Mouse (Mus musculus) small intestine, adult 2 months (tissue): ENCODE results near the gene Rapgef5. TPM values are rescaled to one million over a fixed set of nuclear protein-coding genes. Genes with fewer than 3 reads are reported as not detected.
A peak's percentile ranks its signal among the peaks of the same experiment; 100 is the strongest.

Experiments
- H3K27ac ChIP-seq: fragments of 200-500 bp; 2 replicates; pipeline ENCODE4 v1.5.1; 2012; ENCODE audit warnings: low read depth, low read length, control low read depth, inconsistent platforms; ENCODE audit not compliant: insufficient read depth
- H3K27me3 ChIP-seq: fragments of 200-500 bp; 2 replicates; pipeline ENCODE4 v1.6.1; 2012; ENCODE audit warnings: mild to moderate bottlenecking, moderate library complexity, low read length, inconsistent platforms; ENCODE audit not compliant: control insufficient read depth, insufficient read depth
- H3K36me3 ChIP-seq: fragments of 200-500 bp; 2 replicates; pipeline ENCODE4 v1.6.1; 2012; ENCODE audit warnings: mild to moderate bottlenecking, low read length, control low read depth, inconsistent platforms; ENCODE audit not compliant: control insufficient read depth, insufficient read depth
- H3K4me1 ChIP-seq: fragments of 200-500 bp; 2 replicates; pipeline ENCODE4 v1.6.1; 2012; ENCODE audit warnings: low read length, inconsistent platforms, mixed read lengths; ENCODE audit not compliant: control insufficient read depth, insufficient read depth, insufficient read length
- H3K4me3 ChIP-seq: fragments of 200-500 bp; 2 replicates; pipeline ENCODE4 v1.5.1; 2012; ENCODE audit warnings: low read depth, mild to moderate bottlenecking, control low read depth, inconsistent platforms, low read length, moderate library complexity
- CTCF ChIP-seq: fragments of 200-500 bp; IDR thresholded peaks from 2 replicates; pipeline ENCODE4 v1.5.1; 2012; ENCODE audit warnings: low read depth, mild to moderate bottlenecking, control low read depth, inconsistent platforms, low read length, moderate library complexity, mixed read lengths; ENCODE audit not compliant: insufficient replicate concordance, insufficient read length; ENCODE audit errors: extremely low read depth
- POLR2A ChIP-seq: fragments of 200-500 bp; IDR thresholded peaks from 2 replicates; pipeline ENCODE4 v1.6.1; 2012; ENCODE audit warnings: low read depth, mild to moderate bottlenecking, control low read depth, inconsistent platforms, low read length, moderate library complexity
- WGBS: fragments of 180-500 bp; shearing (Covaris S2); methylation state at CpG from one replicate; pipeline ENCODE4 v1.1.7; 2018; 5-methylcytosine and 5-hydroxymethylcytosine counted together
- polyA plus RNA-seq: library from polyadenylated mRNA; depleted of rRNA; stranded (reverse); fragments of >200 nt; gene quantifications from 2 replicates; pipeline ENCODE4 v1.2.3, GENCODE M21; 2012

Gene Rapgef5
- polyA plus RNA-seq, 1 experiment, result 4.7 TPM

DNA sequence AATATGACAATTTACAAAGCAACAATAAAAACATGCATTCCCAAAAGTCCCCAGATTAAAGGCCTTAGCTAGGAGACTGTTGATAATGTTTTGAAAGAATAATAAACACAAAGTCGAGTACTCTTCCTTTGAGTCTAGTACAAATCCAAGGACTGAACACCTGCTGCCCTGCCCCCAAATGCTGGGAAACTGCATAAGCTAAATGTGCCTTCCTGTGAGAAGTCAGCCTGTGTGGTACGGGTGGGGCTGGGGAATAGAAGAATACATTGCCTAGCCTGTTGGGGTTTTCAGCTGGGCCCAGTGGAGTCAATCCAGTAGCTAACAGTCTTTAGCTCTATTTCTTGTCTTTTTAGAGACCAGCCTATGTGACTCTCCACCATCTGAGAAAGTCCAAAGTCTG, 6.4 kb upstream of the Rapgef5 start:
- no peaks in the 10 kb centered on the region; the same call in 1 of the 2 replicates for H3K27me3 ChIP-seq
- H3K27ac ChIP-seq, result no peak overlapping the region
- H3K4me1 ChIP-seq, result peaks cover 11% of the 10 kb centered on the region
- H3K4me3 ChIP-seq, result no peak overlapping the region
- 17% methylated on average over 2 of the region's 2 CpGs for WGBS
- TF ChIP-seq POLR2A (no peak), CTCF (no peak)
- H3K36me3 ChIP-seq, result no peaks in the 10 kb centered on the region

DNA sequence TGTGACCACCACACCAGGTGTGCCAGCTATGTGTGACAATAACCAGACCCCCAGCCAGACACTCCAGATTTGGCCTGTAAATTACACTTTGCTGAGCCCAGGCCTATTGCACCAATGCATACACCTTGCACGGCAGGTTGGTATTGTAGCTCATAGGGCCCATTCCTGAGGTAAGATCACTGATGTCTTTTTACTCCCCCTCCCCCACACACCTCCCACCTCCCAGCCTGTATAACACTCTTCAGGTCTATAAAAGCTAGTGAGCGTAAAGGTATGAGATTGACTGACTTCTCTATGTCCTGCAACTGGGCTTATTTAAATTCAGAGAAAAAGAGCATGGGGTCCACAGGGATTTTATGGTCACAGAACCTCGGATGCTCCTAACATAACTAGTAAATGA, 3.8 kb upstream of the Rapgef5 start:
- TF ChIP-seq POLR2A (no peak), CTCF (no peak)
- WGBS, result 71% methylated on average over 3 of the region's 3 CpGs
- H3K4me1 ChIP-seq, result peaks cover 11% of the 10 kb centered on the region
- no peak overlapping the region for H3K4me3 ChIP-seq
- H3K27me3 ChIP-seq, result no peaks in the 10 kb centered on the region; the same call in 1 of the 2 replicates
- H3K36me3 ChIP-seq, result no peaks in the 10 kb centered on the region
- no peak overlapping the region for H3K27ac ChIP-seq

DNA sequence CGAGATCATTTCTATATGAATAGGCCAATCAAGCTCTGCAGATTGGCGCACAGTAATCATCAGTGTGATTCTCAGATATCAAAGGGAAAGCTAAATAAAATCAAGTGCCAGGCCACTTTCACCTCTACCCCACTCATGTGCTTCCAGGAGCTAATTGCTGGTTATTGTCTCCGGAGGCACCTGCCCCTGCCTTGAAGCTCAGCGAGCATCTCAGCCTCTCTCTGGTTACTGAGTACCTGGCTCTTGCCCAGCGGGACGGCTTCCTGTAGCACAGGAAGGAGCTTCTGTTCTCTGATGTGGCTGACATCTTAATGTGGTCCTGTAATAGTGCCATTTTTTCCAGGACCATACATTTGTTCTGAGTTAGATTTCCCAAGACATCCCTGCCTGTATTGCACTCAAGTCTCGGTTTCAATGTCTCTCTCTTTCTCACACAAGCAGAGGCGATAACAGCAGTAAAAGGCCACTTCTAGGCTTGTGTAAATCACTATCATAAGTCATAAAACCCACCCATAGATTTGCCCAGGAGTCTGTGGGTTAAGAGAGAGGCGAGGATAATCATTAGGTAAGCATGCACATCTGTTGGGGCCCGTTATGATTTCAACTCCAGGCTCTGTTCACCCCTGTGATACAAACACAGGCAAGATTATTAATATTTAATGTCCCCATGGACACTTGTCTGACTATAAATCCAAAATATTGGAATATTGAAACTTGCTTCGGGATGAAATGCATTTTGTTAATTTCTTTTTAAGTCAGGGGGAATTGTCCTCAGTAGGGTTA, 2.9 kb upstream of the Rapgef5 start:
- H3K27me3 ChIP-seq, result no peaks in the 10 kb centered on the region; the same call in 1 of the 2 replicates
- no peak overlapping the region for H3K27ac ChIP-seq
- TF ChIP-seq CTCF (no peak), POLR2A (no peak)
- 35% methylated on average over 11 of the region's 11 CpGs for WGBS
- H3K4me1 ChIP-seq, result peaks cover 3% of the 10 kb centered on the region; the same call in 1 of the 2 replicates
- H3K4me3 ChIP-seq, result no peak overlapping the region
- H3K36me3 ChIP-seq, result no peaks in the 10 kb centered on the region

DNA sequence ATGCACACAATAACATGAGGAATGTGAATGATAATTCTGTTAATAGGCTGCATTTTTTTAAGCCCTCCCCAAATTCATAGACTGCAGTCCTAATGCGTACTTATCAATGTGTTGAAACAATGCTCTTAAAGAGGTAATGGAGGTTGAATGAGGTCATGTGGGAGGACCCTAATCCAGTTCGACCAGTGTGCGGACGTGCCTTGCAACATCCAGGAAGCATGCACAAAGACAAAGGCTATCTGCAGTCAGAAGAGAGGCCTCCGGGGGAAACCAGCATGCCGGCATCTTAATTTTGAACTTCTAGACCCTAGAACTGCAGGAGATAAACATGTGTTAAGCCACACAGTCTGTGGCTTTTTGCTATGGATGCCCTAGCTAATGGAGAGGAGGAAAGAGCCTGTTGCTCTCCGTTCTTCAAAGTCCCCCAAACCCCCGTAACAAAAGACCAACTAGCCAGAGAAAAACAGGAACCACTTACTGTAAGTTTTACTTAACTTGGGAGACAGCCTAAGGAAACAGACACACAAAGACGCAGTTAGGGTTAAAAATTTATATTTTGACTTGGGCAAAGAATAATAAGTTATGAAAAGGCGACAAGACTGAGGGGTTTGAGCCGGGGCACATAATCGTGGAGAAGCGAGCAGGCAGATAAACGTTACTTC, 1.1 kb downstream of the Rapgef5 start:
- H3K36me3 ChIP-seq, result no peaks in the 10 kb centered on the region
- no peak for TF ChIP-seq POLR2A
- no peak for TF ChIP-seq CTCF
- H3K27ac ChIP-seq, result no peak overlapping the region
- no peaks in the 10 kb centered on the region; the same call in 1 of the 2 replicates for H3K4me1 ChIP-seq
- WGBS, result 60% methylated on average over 14 of the region's 14 CpGs
- no peaks in the 10 kb centered on the region; the same call in 1 of the 2 replicates for H3K27me3 ChIP-seq
- H3K4me3 ChIP-seq, result no peak overlapping the region

DNA sequence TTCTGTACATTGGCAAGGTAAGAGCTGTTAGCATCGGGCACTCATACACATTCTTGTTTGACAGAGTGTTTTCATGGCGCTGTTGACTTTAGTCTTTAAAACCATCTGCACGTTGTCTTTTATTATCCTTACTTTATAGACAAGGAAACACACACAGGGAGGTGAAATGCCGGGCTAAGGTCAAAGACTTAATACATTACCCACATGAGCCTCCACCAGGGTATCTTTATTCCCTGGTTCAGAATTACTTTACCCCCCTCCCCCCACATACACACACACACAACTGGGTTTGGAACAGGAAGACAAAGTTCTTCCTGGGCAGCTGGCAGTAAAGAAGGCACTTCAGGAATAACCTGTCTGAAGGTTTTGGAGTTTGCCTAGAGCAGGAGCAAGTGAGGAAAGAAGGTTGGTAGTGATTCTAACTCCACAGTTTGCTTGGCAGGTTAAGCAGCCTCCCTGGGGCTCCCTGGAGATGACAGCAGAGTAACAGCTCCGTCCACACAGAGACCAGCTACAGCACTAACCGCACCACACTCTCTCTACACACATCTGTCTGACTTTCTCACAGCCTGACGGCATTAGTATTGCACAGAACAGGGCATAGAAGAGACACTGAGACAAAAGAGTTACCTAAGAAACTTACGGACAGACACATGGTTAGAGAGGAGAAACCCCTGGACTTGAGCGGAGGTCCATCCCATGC, 8.2 kb downstream of the Rapgef5 start:
- TF ChIP-seq POLR2A (no peak), CTCF (no peak)
- WGBS, result 34% methylated on average over 9 of the region's 9 CpGs
- H3K36me3 ChIP-seq, result no peaks in the 10 kb centered on the region
- H3K27me3 ChIP-seq, result no peaks in the 10 kb centered on the region
- peaks cover 1% of the 10 kb centered on the region; the same call in 1 of the 2 replicates for H3K4me1 ChIP-seq
- peak overlapping the region; percentile 77 for H3K27ac ChIP-seq
- no peak overlapping the region for H3K4me3 ChIP-seq

DNA sequence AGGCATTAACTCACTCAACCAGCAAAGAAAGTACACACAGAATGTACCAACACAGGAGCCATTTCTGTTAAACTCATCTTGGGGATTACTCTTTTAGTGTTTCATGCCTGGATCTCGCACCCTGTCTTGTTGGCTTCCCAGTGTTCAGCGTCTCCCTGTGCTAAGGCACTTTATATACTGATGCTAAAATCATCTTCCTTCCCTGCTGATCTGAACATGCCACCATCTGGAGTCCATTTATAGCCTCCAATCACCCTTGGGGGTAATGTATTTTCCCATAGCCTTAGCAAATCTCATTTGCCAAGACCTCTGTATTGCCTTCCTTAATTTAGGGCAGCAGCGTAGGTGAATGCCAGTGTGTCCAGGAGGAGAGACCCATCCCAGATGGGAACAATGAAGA, 11.6 kb downstream of the Rapgef5 start:
- TF ChIP-seq CTCF (no peak), POLR2A (no peak)

GRCm38 (mm10) chr12:117528509-117529145, 12.3 kb downstream of the Rapgef5 start:
- no peak for TF ChIP-seq POLR2A
- no peak for TF ChIP-seq CTCF
- 84% methylated on average over 4 of the region's 4 CpGs for whole genome bisulfite sequencing
- Histone ChIP-seq H3K27me3 (no peaks in the 10 kb centered on the region), H3K4me3 (no peak overlapping the region), H3K27ac (no peak overlapping the region), H3K36me3 (no peaks in the 10 kb centered on the region), H3K4me1 (peaks cover 4% of the 10 kb centered on the region; the same call in 1 of the 2 replicates)

More for the DNA sequence above, 11.6 kb downstream of the Rapgef5 start:
- Histone ChIP-seq H3K4me1 (peaks cover 2% of the 10 kb centered on the region; the same call in 1 of the 2 replicates), H3K36me3 (no peaks in the 10 kb centered on the region), H3K27me3 (no peaks in the 10 kb centered on the region), H3K27ac (no peak overlapping the region), H3K4me3 (no peak overlapping the region)
- WGBS, result 92% methylated on average over 3 of the region's 3 CpGs
